Mouse (Mus musculus) kidney, embryonic 14.5 days (tissue): Measurements from ENCODE around the gene 9430097D07Rik. TPM values are rescaled to one million over a fixed set of nuclear protein-coding genes. Genes with fewer than 3 reads are reported as not detected.

Experiments
- ATAC-seq: fragments of 200-750 bp; cut with Nextera tagmentation; 2 replicates; pipeline ENCODE4 v1.8.0; 2017; ENCODE audit warnings: moderate number of reproducible peaks, mild to moderate bottlenecking, moderate TSS enrichment, moderate library complexity; ENCODE audit not compliant: low FRiP score, low TSS enrichment
- H3K27ac ChIP-seq: fragments of 300-500 bp; sonication (generic); 2 replicates; pipeline ENCODE4 v1.5.1; 2014; ENCODE audit warnings: low read depth, mild to moderate bottlenecking, low read length, moderate library complexity, mixed read lengths
- H3K27me3 ChIP-seq: fragments of 300-500 bp; sonication (generic); 2 replicates; pipeline ENCODE4 v1.6.1; 2014; ENCODE audit warnings: mild to moderate bottlenecking, low read length; ENCODE audit not compliant: control insufficient read depth, insufficient read depth
- H3K36me3 ChIP-seq: fragments of 300-500 bp; sonication (generic); 2 replicates; pipeline ENCODE4 v1.6.1; 2014; ENCODE audit warnings: low read length, mixed read lengths; ENCODE audit not compliant: control insufficient read depth, insufficient read depth
- H3K4me1 ChIP-seq: fragments of 300-500 bp; sonication (generic); 2 replicates; pipeline ENCODE4 v1.6.1; 2014; ENCODE audit warnings: low read length, mixed read lengths; ENCODE audit not compliant: control insufficient read depth, insufficient read depth
- H3K4me2 ChIP-seq: fragments of 300-500 bp; sonication (generic); replicated peaks from 2 replicates; pipeline ENCODE4 v1.6.1; 2014; ENCODE audit warnings: low read depth, mild to moderate bottlenecking, low read length
- H3K4me3 ChIP-seq: fragments of 300-500 bp; sonication (generic); 2 replicates; pipeline ENCODE4 v1.5.1; 2014; ENCODE audit warnings: mild to moderate bottlenecking, low read length
- H3K9ac ChIP-seq: fragments of 300-500 bp; sonication (generic); 2 replicates; pipeline ENCODE4 v1.6.1; 2014; ENCODE audit warnings: low read depth, mild to moderate bottlenecking, low read length, moderate library complexity
- H3K9me3 ChIP-seq: fragments of 300-500 bp; sonication (generic); 2 replicates; pipeline ENCODE4 v1.6.1; 2016; ENCODE audit warnings: low read length; ENCODE audit not compliant: control insufficient read depth
- WGBS: fragments of 180-500 bp; shearing (Covaris S2); extraction: QIAGEN DNeasy Blood & Tissue Kit; methylation state at CpG from one replicate; pipeline ENCODE4 v1.1.7; 2014; 5-methylcytosine and 5-hydroxymethylcytosine counted together
- polyA plus RNA-seq: library from polyadenylated mRNA; unstranded; fragments of >200 nt; fragmentation: Nextera tagmentation; extraction: Ambion mirVana; gene quantifications from 2 replicates; pipeline ENCODE4 v1.2.1, GENCODE M21; 2014

The 9430097D07Rik gene
- polyA plus RNA-seq, 1 experiment from 2014 or later, result 0.14 TPM

DNA sequence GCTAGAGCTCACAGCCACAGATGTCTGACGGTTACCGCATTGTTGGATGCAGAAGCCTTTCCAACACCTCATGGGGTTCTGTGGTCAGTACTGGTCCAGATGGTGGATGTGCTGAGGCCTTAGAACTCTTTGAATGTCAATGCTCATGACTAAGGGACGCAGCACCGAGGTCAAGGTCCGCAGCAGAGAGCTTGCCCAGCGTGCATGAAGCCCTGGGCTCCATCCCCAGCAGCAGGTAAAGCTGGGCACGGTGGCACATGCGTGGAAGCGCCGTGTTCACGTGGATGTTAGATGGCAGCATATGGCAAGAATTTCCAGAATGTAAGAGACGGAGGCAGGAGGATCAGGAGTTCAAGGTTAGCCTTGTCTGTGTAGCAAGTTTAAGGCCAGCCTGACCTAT, 49.7 kb downstream of the 9430097D07Rik start:
- no peak for ATAC-seq
- no peak overlapping the region for H3K4me2 ChIP-seq
- no peaks in the 10 kb centered on the region for H3K4me1 ChIP-seq
- WGBS, result 91% methylated on average over 12 of the region's 12 CpGs
- H3K9ac ChIP-seq, result no peak overlapping the region
- no peaks in the 10 kb centered on the region for H3K9me3 ChIP-seq
- H3K4me3 ChIP-seq, result no peak overlapping the region
- no peaks in the 10 kb centered on the region for H3K36me3 ChIP-seq
- no peak overlapping the region for H3K27ac ChIP-seq
- no peaks in the 10 kb centered on the region for H3K27me3 ChIP-seq

DNA sequence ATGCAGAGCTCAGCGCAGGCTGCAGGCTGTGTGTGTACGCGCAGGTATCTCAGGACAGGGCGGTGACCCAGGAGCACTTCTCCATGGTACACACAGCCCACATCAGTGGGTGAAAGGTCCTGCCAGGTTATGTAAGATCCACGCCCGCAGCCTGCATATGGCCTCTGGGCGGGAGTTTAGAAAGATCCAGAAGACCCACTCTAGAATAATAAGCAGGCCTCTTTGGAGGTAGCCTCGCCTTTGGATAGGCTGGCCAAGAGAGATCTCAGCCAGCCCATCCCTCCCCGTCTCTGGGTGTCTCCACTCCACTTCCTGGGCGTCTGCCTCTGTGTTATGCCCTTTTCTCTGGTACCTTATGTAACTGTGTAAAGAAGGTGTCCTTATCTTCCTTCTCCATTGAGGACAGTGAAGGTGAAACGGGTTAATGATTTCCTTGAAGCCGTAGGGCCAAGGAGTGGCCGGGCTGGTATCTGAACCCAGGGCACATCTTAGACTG, 50.9 kb downstream of the 9430097D07Rik start:
- no peaks in the 10 kb centered on the region for H3K27me3 ChIP-seq
- H3K4me2 ChIP-seq, result no peak overlapping the region
- no peak overlapping the region for H3K27ac ChIP-seq
- no peaks in the 10 kb centered on the region for H3K4me1 ChIP-seq
- ATAC-seq, result no peak
- WGBS, result 85% methylated on average over 13 of the region's 13 CpGs
- no peak overlapping the region for H3K9ac ChIP-seq
- no peak overlapping the region for H3K4me3 ChIP-seq
- H3K36me3 ChIP-seq, result no peaks in the 10 kb centered on the region
- H3K9me3 ChIP-seq, result no peaks in the 10 kb centered on the region

Other genes with a start within 250 kb of the 9430097D07Rik start
- 36.2 and 50.3 TPM in 2 replicates for gene Ciz1, start 223.4 kb downstream of the 9430097D07Rik start, polyA plus RNA-seq
- gene Dnm1, start 222.3 kb downstream of the 9430097D07Rik start, polyA plus RNA-seq, result 8.4 and 11.5 TPM in 2 replicates
- 50.1 and 52.0 TPM in 2 replicates for gene 1110008P14Rik, start 193.7 kb downstream of the 9430097D07Rik start, polyA plus RNA-seq
- 1.6 and 1.7 TPM in 2 replicates for gene Lcn2, start 187.4 kb downstream of the 9430097D07Rik start, polyA plus RNA-seq
- 32.2 and 36.4 TPM in 2 replicates for gene Ptges2, start 179.8 kb downstream of the 9430097D07Rik start, polyA plus RNA-seq
- 6.4 and 6.8 TPM in 2 replicates for gene Naif1, start 125.2 kb downstream of the 9430097D07Rik start, polyA plus RNA-seq
- 10.7 and 14.8 TPM in 2 replicates for gene Slc25a25, start 124.2 kb downstream of the 9430097D07Rik start, polyA plus RNA-seq
- gene Fam102a, start 40.4 kb downstream of the 9430097D07Rik start, polyA plus RNA-seq, result 12.2 and 16.9 TPM in 2 replicates
- 105 and 126 TPM in 2 replicates for gene Dpm2, start 4.8 kb downstream of the 9430097D07Rik start, polyA plus RNA-seq
- 1.8 and 2.3 TPM in 2 replicates for gene Pip5kl1, start 887 bp downstream of the 9430097D07Rik start, polyA plus RNA-seq
- gene St6galnac4, start 11.4 kb upstream of the 9430097D07Rik start, polyA plus RNA-seq, result 15.6 and 20.0 TPM in 2 replicates
- gene St6galnac6, start 24.0 kb upstream of the 9430097D07Rik start, polyA plus RNA-seq, result 7.0 and 8.7 TPM in 2 replicates
- 22.1 and 25.5 TPM in 2 replicates for gene Ak1, start 46.1 kb upstream of the 9430097D07Rik start, polyA plus RNA-seq
- 34.1 and 55.9 TPM in 2 replicates for gene Eng, start 70.9 kb upstream of the 9430097D07Rik start, polyA plus RNA-seq
- gene Fpgs, start 128.5 kb upstream of the 9430097D07Rik start, polyA plus RNA-seq, result 27.1 and 33.2 TPM in 2 replicates
- gene Cdk9, start 137.4 kb upstream of the 9430097D07Rik start, polyA plus RNA-seq, result 105 and 106 TPM in 2 replicates
- 19.8 and 25.4 TPM in 2 replicates for gene Sh2d3c, start 145.4 kb upstream of the 9430097D07Rik start, polyA plus RNA-seq
- not detected in 2 replicates for gene 6330409D20Rik, start 165.3 kb upstream of the 9430097D07Rik start, polyA plus RNA-seq
- 75.6 and 76.8 TPM in 2 replicates for gene Tor2a, start 181.6 kb upstream of the 9430097D07Rik start, polyA plus RNA-seq
- gene Ttc16, start 199.9 kb upstream of the 9430097D07Rik start, polyA plus RNA-seq, result 0.30 TPM in 1 of 2 replicates, not detected in the other
- 3.3 and 5.8 TPM in 2 replicates for gene Ptrh1, start 200.1 kb upstream of the 9430097D07Rik start, polyA plus RNA-seq
- 0.11 and 0.39 TPM in 2 replicates for gene Cfap157, start 208.7 kb upstream of the 9430097D07Rik start, polyA plus RNA-seq